Mouse (Mus musculus) right cerebral cortex, postnatal 36 days (tissue): ENCODE measurements around the gene Plekhm3.
"Not testable (repeated sequence)": the region's sequence is repeated elsewhere in the genome, so short reads cannot be mapped to it uniquely, and the experiment has no call there.

Experiments used
- DNase-seq, 2 experiments: peaks; one replicate each; pipeline ENCODE4 v3.0.0; 2022; ENCODE audit warnings: low spot score in 2 of 2, mixed read lengths in 1 of 2

Plekhm3 gene

DNA sequence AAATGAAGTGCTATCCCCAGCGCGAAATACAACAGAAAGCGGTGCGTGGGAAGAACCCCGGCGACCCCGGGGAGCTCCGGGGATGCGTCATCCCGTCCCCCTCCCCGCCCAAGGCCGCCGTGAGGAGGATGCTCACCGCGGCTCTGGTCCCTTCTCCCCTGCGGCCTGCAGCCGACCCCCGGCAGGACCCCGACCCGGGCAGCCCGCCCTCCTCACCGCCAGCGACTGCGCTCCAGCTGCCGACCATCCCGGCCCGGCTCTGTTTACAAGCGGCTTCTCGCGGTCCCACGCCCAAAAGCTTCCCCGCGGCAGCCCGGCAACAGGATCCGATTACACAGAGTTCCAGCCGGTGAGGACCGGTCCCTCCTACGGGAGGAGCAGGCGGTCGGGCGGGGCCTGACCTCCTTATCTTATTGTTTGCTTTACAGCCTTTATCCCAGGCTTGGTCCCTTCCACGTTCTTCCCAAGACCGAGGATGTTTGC is at the start of gene Plekhm3:
Gene Plekhm3, minus strand, starts transcription at position 346 of the 483 bp plus-strand sequence.
- DNase-seq, result peak; percentile 69 to 80

DNA sequence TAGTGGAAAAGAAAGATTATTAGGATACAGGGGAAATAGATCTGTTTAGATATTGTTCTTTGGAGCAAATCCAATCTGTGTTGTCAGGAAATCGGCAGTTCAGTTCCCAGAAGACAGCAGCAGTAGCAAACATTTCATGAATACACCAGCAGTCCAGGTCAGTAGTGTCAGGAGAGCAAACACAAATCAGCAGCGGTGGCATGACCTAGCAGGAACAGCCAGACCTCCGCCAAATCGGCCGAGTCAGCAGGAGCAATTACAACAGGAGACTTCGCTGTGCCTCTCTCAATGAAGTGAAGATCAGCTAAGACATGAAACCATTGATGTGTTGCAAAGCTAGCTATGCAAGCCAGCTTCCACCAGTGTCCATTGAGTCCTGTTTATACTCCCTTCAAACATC is 49.0 kb upstream of the Plekhm3 start:
- DNase-seq, result no peak

DNA sequence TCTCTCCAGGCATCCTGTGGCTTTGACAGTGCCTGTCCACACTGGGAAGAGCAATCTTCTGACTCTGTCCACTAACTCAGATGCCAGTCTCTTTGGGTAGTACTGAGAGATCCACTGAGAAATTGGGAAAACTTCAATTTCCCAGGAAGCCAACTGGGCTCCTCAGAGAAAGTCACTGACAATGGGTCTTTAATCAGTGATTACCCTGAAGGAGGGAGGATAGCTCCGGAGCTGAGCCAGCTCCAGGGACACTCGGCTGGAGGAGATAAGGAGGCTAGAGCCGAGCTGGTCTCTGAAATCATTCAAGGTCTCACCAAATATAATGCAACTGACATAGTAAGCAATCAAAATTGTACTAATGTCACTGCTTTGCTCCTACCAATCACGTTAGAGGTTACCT is 47.9 kb upstream of the Plekhm3 start:
- no peak for DNase-seq

DNA sequence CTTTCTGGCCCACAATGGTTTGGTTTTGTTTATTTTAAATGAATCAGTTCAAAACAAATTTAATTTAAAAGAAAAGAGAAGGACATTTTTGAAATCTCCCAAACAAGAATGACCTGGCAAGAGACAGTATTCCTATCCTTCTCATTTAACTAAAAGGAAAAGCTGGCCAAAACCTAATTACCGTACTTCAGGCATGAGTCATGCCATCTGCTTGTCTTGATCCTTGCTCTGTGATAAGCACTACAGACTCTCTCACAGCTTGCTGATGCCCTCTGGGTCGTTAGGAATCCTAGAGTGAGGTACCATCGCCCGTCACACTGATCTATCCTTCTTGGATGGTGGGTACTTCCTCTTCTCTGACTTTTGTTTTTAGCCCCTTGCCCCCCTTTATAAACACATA is 36.6 kb upstream of the Plekhm3 start:
- no peak for DNase-seq

DNA sequence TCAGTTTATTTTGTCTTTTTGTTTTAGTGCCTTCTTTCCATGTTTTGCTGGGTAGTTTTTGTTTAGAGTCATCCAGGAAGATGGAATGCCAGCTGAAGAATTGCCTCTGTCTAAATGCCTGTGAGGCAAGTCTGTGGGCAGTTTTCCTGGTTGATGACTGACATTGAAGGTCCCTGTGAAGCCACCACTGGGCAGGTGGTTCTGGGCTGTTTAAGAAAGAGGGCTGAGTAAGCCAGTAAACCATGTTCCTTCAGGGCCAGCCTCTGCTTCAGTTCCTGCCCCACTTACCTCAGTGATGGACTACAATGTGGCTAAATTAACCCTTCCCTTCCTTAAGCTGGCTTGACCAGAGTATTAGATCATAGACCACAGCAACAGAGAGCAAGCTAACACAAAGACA is 31.6 kb upstream of the Plekhm3 start:
- no peak for DNase-seq

DNA sequence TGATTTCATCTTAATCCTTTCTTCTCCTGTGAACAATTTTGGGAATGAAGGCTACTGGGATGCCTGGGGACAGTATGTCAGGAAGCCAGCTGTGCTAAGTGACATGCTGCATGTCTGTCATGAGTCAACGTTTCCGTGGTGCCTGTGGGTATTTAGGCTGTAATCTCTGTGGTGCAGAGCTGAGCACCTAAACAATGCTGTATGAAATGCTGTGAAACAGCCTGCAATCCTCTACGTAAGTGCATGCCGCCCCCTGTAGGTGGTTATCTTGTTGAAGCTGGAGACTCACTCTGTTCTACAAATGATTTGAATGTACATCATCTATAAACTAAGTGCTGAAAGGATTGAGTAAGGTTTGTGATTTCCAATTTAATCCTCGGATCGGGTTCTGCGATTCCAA is 29.5 kb upstream of the Plekhm3 start:
- DNase-seq, result peak; percentile 51 to 52

DNA sequence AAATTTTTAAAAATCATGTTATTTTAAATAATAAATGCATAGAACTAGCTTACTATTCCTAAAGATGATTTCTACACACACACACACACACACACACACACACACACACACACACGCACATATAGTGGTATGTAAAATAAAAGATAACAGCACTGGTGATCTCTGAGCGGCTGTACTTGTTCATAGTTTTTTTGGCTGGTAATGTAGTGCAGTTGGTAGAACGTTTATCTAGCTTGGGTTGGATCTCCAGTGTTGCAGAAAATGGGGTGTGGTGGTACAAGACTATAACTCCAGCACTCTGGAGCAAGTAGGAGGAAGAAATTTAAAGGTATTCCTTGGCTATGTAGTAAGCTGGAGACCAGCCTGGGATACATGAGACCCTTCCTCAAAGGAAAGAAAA is 26.6 kb upstream of the Plekhm3 start:
- no peak for DNase-seq

DNA sequence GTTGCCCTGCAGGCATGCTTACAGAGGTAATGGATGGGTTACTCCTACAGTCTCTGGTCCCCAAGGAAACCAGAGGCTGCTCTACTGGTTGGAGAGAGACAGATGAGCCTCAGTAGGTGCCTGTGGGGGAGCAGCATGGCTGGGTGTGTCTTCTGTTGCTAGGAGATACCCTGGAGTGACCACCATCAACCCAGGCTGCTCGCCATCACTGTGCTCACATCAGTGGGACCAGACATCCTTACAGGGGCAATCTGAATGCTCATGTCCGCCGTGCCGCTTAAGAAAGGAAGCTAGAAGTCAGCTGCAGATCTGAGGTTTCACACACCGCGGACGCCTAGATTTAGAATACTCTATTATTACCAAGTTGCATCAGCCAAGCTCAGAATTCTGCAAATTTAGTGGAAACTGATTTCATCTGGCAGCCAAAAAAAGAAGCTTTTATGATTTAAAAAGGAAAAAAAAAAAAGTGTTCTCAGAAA is 21.7 kb upstream of the Plekhm3 start:
- peak; percentile 40 to 50 for DNase-seq

DNA sequence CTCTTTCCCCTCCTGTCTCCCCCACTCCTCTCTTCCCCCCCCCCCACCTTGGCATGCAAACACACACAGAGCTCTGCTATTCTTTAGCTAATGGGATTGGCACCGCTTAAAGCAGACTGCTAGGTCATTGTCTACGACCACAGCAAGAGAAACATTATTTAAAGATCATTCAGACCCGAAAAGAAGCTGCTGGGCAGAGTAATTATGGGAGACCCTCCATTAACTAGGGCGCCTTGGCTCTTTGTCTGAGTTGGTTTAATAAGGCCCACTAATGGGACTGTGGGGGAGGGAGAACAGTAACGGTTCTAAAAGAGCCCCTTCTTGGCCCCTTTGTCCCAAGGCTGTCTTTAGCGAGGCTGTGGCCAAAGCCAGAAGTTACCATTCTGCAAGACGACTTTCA is 18.7 kb upstream of the Plekhm3 start:
- DNase-seq, result no peak

DNA sequence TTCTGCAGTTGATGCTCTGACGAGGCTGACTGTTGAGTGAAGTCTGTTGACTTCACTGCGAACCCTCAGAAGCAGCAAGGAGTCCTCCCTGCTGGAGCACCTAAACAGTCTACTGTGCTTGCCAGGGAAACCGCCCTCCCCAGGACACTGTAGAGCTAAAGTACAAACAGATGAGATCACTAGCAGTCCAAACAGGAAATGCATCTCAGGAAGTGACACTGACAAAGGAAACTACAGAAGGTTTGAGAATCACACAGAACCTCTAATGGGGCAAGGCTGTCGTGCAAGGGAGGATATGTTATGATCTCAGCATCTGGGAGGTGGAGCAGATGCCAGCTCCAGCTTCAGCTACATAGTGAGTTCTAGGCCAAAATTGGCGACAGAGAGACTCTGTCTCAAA is 14.1 kb upstream of the Plekhm3 start:
- no peak for DNase-seq

DNA sequence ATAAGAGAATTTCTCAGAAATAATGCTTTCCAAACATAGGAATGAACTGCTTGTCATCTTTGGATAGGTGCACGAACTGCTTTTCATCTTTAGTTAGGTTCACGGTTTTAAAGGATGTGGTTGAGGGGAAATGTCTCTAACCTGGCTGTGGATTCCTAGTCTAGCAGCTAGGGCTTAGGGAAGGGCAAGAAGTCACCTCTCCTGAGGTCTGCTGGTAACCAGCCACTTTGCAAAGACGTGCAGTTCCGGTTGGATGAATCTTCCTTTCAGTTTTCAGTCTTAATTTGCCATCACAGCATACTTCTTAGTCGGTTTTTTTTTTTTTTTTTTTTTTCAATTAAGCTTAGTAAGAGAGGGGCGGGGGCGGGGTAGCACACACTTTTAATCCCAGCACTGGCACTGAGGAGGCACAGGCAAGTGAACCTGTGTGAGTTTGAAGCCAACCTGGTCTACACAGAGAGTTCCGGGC is 431 bp upstream of the Plekhm3 start:
- no peak for DNase-seq

DNA sequence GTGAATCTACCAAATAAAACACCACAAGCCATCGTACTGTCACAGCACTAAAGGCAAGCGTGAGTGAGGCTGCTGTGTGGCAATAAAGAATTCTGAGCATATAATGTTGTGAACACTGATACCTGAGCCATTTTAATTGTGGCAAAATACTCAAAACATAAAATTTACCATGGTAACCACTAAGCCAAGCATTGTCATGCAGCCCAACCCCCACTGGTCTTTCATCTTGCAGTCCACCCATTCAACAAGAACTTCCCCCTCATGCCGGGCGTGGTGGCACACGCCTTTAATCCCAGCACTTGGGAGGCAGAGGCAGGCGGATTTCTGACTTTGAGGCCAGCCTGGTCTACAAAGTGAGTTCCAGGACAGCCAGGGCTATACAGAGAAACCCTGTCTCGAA is 1.8 kb downstream of the Plekhm3 start:
- DNase-seq, result not testable (repeated sequence)

DNA sequence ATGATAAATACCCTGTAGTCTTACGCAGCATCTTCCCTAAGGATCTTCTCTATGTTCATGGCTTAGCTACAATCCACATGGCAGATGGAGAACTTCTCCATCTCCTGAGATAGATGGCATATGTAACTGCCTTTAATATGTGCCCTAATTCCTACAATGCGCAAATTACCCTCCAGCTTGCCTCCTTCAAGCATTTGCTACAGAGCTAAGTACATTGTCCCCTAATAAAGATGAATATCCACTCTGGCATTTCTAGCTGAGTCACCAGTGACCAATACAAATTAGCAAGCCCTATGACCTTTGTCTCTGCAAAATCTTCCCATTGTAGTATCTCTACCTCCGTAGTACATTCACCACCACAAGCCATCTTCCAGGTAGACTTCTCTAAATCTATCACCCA is 6.4 kb downstream of the Plekhm3 start:
- DNase-seq, result no peak

DNA sequence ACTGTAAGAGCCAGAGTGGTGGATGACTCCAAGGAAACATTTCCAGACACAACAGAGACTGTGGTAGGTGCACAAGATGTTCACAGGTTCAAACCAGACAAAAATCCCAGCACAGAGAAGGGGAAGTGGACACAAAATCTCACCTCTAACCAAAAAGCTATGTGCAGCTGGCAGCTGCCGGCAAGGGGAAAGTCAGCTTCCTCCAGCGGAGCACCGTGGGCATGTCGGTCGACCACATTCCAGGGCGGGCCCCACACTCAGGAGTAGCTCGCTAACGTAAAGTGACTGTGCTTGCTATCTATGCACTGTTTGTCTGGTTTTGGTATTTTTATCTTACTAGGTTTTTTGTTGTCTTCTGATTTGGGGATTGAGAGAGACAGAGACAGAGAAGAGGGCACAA is 7.2 kb downstream of the Plekhm3 start:
- no peak for DNase-seq

DNA sequence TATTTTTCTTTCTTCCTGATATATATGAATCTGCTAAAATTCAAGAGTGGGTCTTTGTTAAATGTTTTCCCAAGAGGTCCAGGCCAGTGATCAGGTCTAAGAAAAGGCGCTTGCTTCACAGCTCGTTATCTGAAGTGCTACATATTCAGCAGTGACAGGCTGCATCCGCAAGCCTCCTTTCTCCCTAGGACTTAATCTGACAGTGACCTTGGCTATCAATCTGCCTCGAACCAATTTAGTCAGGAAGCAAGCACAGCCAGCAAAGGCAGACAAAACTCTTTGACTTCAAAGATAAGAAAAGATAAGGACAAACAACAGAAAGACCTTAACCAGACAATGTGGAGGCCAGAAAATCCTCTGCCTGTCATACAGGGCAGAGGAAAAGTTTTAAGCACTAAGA is 10.5 kb downstream of the Plekhm3 start:
- no peak for DNase-seq

DNA sequence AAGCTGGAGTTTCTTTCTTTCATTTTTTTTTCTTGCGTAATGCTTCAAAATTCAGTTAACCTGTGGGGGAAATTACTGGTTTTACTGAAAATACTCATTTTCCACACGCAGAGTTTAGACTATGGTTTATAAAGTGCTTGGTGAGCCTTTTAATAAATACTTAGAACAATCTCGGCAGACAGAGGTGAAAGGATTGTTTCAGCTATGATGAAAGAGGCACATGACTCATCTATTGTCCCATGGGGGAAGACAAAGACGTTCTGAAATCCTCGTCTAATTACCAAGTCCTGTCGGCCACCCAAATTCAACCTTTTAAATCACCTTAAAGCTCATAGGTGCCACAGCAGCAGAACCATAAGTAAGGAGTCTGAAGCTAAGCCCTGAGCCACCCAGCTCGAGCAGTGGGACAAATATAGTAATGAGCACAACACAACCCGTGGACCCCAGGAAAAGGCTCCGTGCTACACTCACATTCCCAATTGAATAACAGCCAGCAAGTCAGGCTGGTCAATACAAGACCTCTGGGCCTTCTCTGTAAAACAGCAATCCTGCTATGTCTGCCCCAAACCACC is 11.3 kb downstream of the Plekhm3 start:
- no peak for DNase-seq

DNA sequence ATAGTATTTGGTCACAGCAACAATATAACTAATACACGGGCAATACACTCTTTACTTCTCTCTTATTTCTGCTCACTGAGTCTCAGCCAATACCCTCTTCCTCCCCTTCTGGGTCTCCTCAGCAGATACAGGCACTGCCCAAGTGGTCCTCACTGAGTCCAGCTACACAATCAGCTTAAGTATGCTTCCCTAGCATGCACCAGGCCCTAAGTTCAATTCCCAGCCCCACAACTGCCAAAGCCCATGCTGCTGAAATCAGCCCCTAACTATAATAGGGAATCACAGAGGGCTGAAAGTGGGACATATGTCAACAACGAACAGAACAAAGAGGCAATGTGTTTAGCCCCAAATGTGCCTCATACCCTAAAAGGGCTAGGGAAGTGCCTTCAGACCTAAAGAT is 11.9 kb downstream of the Plekhm3 start:
- DNase-seq, result no peak

DNA sequence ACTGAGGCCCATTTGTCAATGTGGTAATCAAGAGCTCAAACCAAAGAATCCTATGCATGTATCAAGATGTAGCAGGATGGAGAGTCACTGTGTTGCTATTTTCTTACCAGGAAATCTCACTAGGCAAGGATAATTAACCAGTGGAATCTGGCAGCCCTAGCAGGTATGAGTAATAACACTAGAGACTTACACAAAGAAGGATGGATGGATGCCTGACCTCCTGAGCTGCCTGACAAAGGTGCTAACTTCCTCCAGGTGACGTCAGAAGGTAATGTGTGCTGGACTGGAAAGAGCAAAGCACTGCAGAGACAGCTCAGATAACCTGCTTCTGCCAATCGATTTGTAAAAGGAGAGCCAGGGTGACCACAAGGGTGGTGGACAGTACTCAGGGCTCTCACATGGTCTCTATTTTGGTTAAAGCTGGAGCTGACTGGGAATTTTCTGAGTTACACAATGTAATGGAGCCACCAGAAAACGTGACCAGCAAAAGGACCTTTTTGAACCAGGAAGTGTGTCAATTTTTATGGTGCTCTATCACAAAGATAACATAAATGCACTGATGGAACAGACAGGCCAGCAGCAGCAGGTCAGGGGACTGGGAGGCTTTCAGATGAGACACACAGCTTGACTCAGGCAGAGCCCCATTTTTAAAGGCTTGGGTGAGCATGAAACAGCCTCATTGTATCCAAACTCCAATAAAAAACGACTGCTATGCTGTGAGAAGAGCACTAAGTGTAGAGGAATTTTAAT is 14.4 kb downstream of the Plekhm3 start:
- DNase-seq, result no peak

DNA sequence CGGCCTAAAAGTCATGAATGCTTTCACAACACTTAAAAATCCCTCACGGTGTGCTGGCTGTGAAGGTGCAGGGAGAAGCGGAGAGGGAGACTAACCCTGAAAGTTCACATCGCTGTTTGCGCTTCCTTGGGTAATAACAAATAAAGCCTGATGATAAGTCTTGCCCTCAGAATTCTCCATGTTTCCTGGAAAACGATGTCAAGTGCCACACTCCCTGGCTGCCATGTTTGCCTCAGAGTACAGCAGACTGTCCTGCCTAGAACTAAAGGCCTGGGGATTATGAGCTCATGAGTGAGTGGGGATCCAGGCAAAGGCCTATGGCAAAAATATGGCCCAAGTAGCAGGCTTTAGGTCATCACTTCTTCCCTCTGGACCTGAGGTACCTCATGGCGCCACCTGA is 17.7 kb downstream of the Plekhm3 start:
- DNase-seq, result no peak

DNA sequence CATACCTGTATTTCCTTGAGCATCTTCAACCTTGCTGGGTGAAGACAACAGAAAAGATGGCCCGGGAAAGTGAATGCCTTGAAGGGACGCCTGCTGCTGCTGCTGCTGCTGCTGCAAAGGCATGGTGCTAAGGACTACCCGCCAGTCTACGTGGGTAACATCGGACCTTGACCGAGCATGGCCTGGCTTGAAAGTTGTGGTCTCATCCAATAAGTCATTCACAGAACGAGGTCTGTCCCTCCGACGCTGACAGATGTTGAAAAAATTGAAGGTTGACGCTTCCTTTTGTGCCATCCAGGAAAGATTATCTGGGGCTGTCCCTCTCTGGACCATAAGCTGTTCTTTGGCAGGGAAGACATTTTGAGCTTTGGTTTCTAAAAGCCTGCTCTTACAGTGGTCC is 18.9 kb downstream of the Plekhm3 start:
- no peak for DNase-seq

DNA sequence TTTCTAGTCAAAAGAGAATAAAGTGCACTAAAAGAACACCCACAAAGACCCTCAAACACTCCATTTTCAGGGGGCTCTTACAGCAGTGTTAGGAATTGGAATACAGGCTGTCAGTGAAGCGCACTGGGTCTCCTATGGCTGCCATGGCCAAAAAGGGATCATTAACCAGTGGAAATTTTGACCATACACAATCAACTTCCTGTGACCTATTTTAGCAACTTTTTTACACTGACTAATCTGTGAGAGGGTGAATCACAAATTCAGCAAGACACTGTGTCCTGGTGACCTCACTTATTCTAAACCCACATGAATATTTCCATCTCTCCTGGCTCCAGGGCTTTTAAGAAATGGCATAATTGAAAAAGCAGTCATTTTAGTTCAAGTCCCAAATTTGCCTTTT is 23.7 kb downstream of the Plekhm3 start:
- DNase-seq, result no peak

DNA sequence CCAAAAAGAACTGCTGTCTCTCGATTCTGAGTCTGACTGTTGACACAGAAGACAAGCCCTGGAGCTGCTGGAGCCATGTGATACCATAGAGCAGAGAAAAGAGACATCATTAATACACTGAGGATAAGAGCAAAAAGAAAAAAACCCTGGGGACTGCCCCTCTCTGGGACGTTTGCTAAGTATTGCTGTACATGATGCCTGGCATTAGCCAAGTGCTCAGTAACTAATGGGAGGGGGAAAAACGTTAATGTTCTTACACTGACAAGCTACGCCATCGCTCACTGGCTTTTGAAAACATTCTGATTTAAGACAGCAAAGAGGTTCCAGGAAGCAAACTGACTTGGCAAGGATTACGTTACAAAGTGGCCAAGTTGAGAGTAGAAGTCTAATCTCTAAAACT is 26.5 kb downstream of the Plekhm3 start:
- no peak for DNase-seq

DNA sequence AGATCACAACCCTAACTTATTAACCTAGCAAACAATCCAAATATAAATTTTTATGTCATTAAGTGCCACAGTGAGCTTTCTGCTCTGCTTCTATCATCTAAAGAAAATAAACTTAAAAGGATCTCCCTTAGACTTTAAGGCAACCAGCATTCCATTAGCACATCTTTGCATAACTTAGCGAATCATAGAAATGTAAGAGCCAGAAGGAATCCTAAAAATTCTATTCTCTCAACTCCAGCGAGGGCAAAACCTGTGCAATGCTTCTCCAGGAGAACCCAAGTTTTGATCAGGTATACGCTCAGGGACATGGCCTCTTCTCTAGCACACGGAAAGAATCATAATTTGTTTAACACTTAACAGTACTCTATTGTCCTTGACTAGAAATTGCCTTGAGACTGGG is 27.0 kb downstream of the Plekhm3 start:
- no peak for DNase-seq
